Mouse (Mus musculus): ENCODE results near the gene Nagpa. TPM values are rescaled to one million over a fixed set of nuclear protein-coding genes. Genes with fewer than 3 reads are reported as not detected.

Nagpa gene
- polyA plus RNA-seq, 1 experiment from 2014 or later = 10.7 TPM

GRCm38 (mm10) chr16:5214126-5214525 lies 10.3 kb upstream of the Nagpa start:
- ATAC-seq (replicated peaks; ENCODE audit: insufficient number of reproducible peaks, low FRiP score, low TSS enrichment, low read depth) (no peak), DNase-seq (ENCODE audit: low spot score) (no peak)
- Histone ChIP-seq H3K9ac (replicated peaks; ENCODE audit: low read length) (no peak overlapping the region), H3K27ac (replicated peaks; ENCODE audit: low read depth, low read length) (no peak overlapping the region), H3K4me1 (ENCODE audit: control insufficient read depth, insufficient read depth, low read length) (no peaks in the 10 kb centered on the region), H3K27me3 (ENCODE audit: control insufficient read depth, insufficient read depth, low read length) (no peaks in the 10 kb centered on the region), H3K4me3 (ENCODE audit: low read depth, low read length) (no peak overlapping the region), H3K36me3 (replicated peaks; ENCODE audit: control insufficient read depth, insufficient read depth, low read depth, low read length) (no peaks in the 10 kb centered on the region), H3K4me2 (ENCODE audit: low read depth, low read length) (no peak overlapping the region), H3K9me3 (replicated peaks; ENCODE audit: control insufficient read depth, low read length) (no peaks in the 10 kb centered on the region)
- WGBS = 78% methylated on average over 2 of the region's 2 CpGs

- Histone ChIP-seq H3K27ac (replicated peaks; ENCODE audit: low read depth, low read length) (no peak overlapping the region), H3K27me3 (ENCODE audit: control insufficient read depth, insufficient read depth, low read length) (no peaks in the 10 kb centered on the region), H3K4me2 (ENCODE audit: low read depth, low read length) (no peak overlapping the region), H3K4me1 (ENCODE audit: control insufficient read depth, insufficient read depth, low read length) (no peaks in the 10 kb centered on the region), H3K9ac (replicated peaks; ENCODE audit: low read length) (no peak overlapping the region), H3K9me3 (replicated peaks; ENCODE audit: control insufficient read depth, low read length) (no peaks in the 10 kb centered on the region), H3K36me3 (replicated peaks; ENCODE audit: control insufficient read depth, insufficient read depth, low read depth, low read length) (no peaks in the 10 kb centered on the region), H3K4me3 (ENCODE audit: low read depth, low read length) (no peak overlapping the region)
- ATAC-seq (replicated peaks; ENCODE audit: insufficient number of reproducible peaks, low FRiP score, low TSS enrichment, low read depth) (no peak), DNase-seq (ENCODE audit: low spot score) (no peak)
- 86% methylated on average over 3 of the region's 3 CpGs for WGBS
Observed at GRCm38 (mm10) chr16:5212150-5212549, 8.3 kb upstream of the Nagpa start.

GRCm38 (mm10) chr16:5210365-5210764 lies 6.6 kb upstream of the Nagpa start:
- H3K4me3 ChIP-seq (ENCODE audit: low read depth, low read length) = no peak overlapping the region
- H3K9me3 ChIP-seq (replicated peaks; ENCODE audit: control insufficient read depth, low read length) = no peaks in the 10 kb centered on the region
- ATAC-seq (replicated peaks; ENCODE audit: insufficient number of reproducible peaks, low FRiP score, low TSS enrichment, low read depth) (no peak), DNase-seq (ENCODE audit: low spot score) (no peak)
- no peak overlapping the region for H3K27ac ChIP-seq (replicated peaks; ENCODE audit: low read depth, low read length)
- H3K4me1 ChIP-seq (ENCODE audit: control insufficient read depth, insufficient read depth, low read length) = no peaks in the 10 kb centered on the region
- WGBS = 69% methylated on average over 2 of the region's 2 CpGs
- H3K27me3 ChIP-seq (ENCODE audit: control insufficient read depth, insufficient read depth, low read length) = no peaks in the 10 kb centered on the region
- no peaks in the 10 kb centered on the region for H3K36me3 ChIP-seq (replicated peaks; ENCODE audit: control insufficient read depth, insufficient read depth, low read depth, low read length)
- no peak overlapping the region for H3K9ac ChIP-seq (replicated peaks; ENCODE audit: low read length)
- no peak overlapping the region for H3K4me2 ChIP-seq (ENCODE audit: low read depth, low read length)

- ATAC-seq (replicated peaks; ENCODE audit: insufficient number of reproducible peaks, low FRiP score, low TSS enrichment, low read depth) = no peak
- Histone ChIP-seq H3K36me3 (replicated peaks; ENCODE audit: control insufficient read depth, insufficient read depth, low read depth, low read length) (no peaks in the 10 kb centered on the region), H3K27ac (replicated peaks; ENCODE audit: low read depth, low read length) (no peak overlapping the region), H3K4me3 (ENCODE audit: low read depth, low read length) (no peak overlapping the region), H3K27me3 (ENCODE audit: control insufficient read depth, insufficient read depth, low read length) (no peaks in the 10 kb centered on the region), H3K4me1 (ENCODE audit: control insufficient read depth, insufficient read depth, low read length) (no peaks in the 10 kb centered on the region), H3K9me3 (replicated peaks; ENCODE audit: control insufficient read depth, low read length) (no peaks in the 10 kb centered on the region), H3K4me2 (ENCODE audit: low read depth, low read length) (no peak overlapping the region), H3K9ac (replicated peaks; ENCODE audit: low read length) (no peak overlapping the region)
- WGBS = 71% methylated on average over 5 of the region's 5 CpGs
- DNase-seq (ENCODE audit: low spot score) = no peak
Observed at GRCm38 (mm10) chr16:5206051-5206450, 2.2 kb upstream of the Nagpa start.

- no peak for DNase-seq (ENCODE audit: low spot score)
- no peak overlapping the region for H3K4me2 ChIP-seq (ENCODE audit: low read depth, low read length)
- H3K9ac ChIP-seq (replicated peaks; ENCODE audit: low read length) = no peak overlapping the region
- H3K27me3 ChIP-seq (ENCODE audit: control insufficient read depth, insufficient read depth, low read length) = no peaks in the 10 kb centered on the region
- no peak overlapping the region for H3K4me3 ChIP-seq (ENCODE audit: low read depth, low read length)
- WGBS = 92% methylated on average over 5 of the region's 5 CpGs
- H3K36me3 ChIP-seq (replicated peaks; ENCODE audit: control insufficient read depth, insufficient read depth, low read depth, low read length) = no peaks in the 10 kb centered on the region
- ATAC-seq (replicated peaks; ENCODE audit: insufficient number of reproducible peaks, low FRiP score, low TSS enrichment, low read depth) = no peak
- H3K9me3 ChIP-seq (replicated peaks; ENCODE audit: control insufficient read depth, low read length) = no peaks in the 10 kb centered on the region
- no peak overlapping the region for H3K27ac ChIP-seq (replicated peaks; ENCODE audit: low read depth, low read length)
- H3K4me1 ChIP-seq (ENCODE audit: control insufficient read depth, insufficient read depth, low read length) = no peaks in the 10 kb centered on the region
Observed at GRCm38 (mm10) chr16:5205431-5205970, 1.7 kb upstream of the Nagpa start.

GRCm38 (mm10) chr16:5203200-5203599 lies 612 bp downstream of the Nagpa start:
- no peaks in the 10 kb centered on the region for H3K36me3 ChIP-seq (replicated peaks; ENCODE audit: control insufficient read depth, insufficient read depth, low read depth, low read length)
- H3K4me2 ChIP-seq (ENCODE audit: low read depth, low read length) = peak overlapping the region; percentile 97
- H3K27me3 ChIP-seq (ENCODE audit: control insufficient read depth, insufficient read depth, low read length) = no peaks in the 10 kb centered on the region
- peak overlapping the region; percentile 83 for H3K4me3 ChIP-seq (ENCODE audit: low read depth, low read length)
- no peaks in the 10 kb centered on the region for H3K9me3 ChIP-seq (replicated peaks; ENCODE audit: control insufficient read depth, low read length)
- H3K4me1 ChIP-seq (ENCODE audit: control insufficient read depth, insufficient read depth, low read length) = no peaks in the 10 kb centered on the region
- peak overlapping the region; percentile 72 for H3K9ac ChIP-seq (replicated peaks; ENCODE audit: low read length)
- DNase-seq (ENCODE audit: low spot score) (no peak), ATAC-seq (replicated peaks; ENCODE audit: insufficient number of reproducible peaks, low FRiP score, low TSS enrichment, low read depth) (no peak)
- WGBS = 2% methylated on average over 36 of the region's 36 CpGs
- H3K27ac ChIP-seq (replicated peaks; ENCODE audit: low read depth, low read length) = no peak overlapping the region

- H3K4me2 ChIP-seq (ENCODE audit: low read depth, low read length) = peak overlapping the region; percentile 97
- peak; percentile 65 for DNase-seq (ENCODE audit: low spot score)
- no peaks in the 10 kb centered on the region for H3K9me3 ChIP-seq (replicated peaks; ENCODE audit: control insufficient read depth, low read length)
- no peaks in the 10 kb centered on the region for H3K4me1 ChIP-seq (ENCODE audit: control insufficient read depth, insufficient read depth, low read length)
- H3K9ac ChIP-seq (replicated peaks; ENCODE audit: low read length) = no peak overlapping the region
- no peak overlapping the region for H3K27ac ChIP-seq (replicated peaks; ENCODE audit: low read depth, low read length)
- ATAC-seq (replicated peaks; ENCODE audit: insufficient number of reproducible peaks, low FRiP score, low TSS enrichment, low read depth) = no peak
- H3K36me3 ChIP-seq (replicated peaks; ENCODE audit: control insufficient read depth, insufficient read depth, low read depth, low read length) = no peaks in the 10 kb centered on the region
- WGBS = 12% methylated on average over 4 of the region's 4 CpGs
- peak overlapping the region; percentile 83 for H3K4me3 ChIP-seq (ENCODE audit: low read depth, low read length)
- no peaks in the 10 kb centered on the region for H3K27me3 ChIP-seq (ENCODE audit: control insufficient read depth, insufficient read depth, low read length)
Observed at GRCm38 (mm10) chr16:5202681-5203080, 1.1 kb downstream of the Nagpa start.

GRCm38 (mm10) chr16:5195080-5195479 lies 8.7 kb downstream of the Nagpa start:
- ATAC-seq (replicated peaks; ENCODE audit: insufficient number of reproducible peaks, low FRiP score, low TSS enrichment, low read depth) (no peak), DNase-seq (ENCODE audit: low spot score) (peak; percentile 78)
- Histone ChIP-seq H3K9ac (replicated peaks; ENCODE audit: low read length) (no peak overlapping the region), H3K4me1 (ENCODE audit: control insufficient read depth, insufficient read depth, low read length) (no peaks in the 10 kb centered on the region), H3K27ac (replicated peaks; ENCODE audit: low read depth, low read length) (no peak overlapping the region), H3K36me3 (replicated peaks; ENCODE audit: control insufficient read depth, insufficient read depth, low read depth, low read length) (no peaks in the 10 kb centered on the region), H3K4me2 (ENCODE audit: low read depth, low read length) (no peak overlapping the region), H3K4me3 (ENCODE audit: low read depth, low read length) (no peak overlapping the region), H3K27me3 (ENCODE audit: control insufficient read depth, insufficient read depth, low read length) (no peaks in the 10 kb centered on the region), H3K9me3 (replicated peaks; ENCODE audit: control insufficient read depth, low read length) (no peaks in the 10 kb centered on the region)
- 27% methylated on average over 6 of the region's 6 CpGs for WGBS
